Mouse (Mus musculus) right cerebral cortex, postnatal 25 days (tissue): Measurements from ENCODE around the gene Cisd1.

Experiments used
- DNase-seq: peaks from one replicate; pipeline ENCODE4 v3.0.0; 2022

Gene Cisd1

DNA sequence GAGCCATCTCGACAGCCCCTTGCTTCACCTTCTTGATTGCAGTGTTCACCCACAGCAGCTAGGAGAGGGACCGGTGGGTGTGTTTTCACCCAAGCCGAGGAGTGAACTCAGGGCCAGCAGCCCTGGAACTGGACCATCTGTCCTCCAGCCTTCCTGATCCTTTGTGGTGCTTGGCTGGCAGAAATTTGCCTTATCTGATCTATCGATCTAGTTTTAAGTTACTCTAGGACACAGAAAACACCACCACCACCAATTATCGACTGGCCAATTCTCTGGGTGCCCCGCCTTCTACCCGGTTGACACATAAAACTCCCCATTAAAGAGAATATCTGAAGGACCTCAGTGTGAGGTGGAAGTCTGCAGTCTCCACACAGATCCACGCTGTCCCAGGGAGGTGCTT lies 21.1 kb downstream of the Cisd1 start:
- no peak for DNase-seq

DNA sequence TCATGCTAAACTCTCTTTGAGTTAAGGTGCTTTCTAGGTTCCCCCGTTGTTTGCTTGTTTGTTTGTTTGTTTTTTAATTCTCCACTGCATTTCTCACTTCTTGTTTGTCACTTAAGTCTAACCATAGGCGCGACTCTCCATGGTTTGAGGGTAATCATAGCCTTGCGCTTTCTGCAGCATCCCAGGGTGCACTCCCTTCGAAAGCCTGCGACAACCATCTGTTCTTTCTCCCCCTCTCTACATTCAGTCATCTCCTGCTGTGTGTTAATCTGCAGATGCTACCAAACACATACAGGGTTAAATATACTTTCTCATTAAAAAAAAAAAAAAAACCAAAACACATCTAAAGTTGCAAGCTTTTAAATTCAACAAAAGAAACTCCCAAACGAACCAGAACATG lies 28.3 kb downstream of the Cisd1 start:
- no peak for DNase-seq

DNA sequence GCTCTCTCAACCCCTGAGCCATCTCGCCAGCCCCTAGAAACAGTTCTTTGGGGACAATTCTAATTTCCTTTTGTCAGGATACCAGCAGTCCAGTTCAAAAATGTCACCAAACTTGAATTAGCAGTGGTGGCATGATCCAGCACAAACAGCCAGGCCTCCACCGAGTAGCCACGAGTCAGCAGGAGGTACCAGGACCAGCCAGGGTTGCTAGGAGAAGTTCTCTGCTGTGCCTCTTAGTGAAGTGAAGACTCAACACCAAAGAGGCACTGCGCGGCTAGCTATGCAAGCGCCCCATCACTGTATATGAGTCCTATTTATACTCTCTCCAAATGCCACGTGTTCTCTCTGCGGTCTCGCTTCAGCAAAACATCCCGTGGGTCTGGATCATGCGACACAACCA lies 28.7 kb downstream of the Cisd1 start:
- DNase-seq: no peak

DNA sequence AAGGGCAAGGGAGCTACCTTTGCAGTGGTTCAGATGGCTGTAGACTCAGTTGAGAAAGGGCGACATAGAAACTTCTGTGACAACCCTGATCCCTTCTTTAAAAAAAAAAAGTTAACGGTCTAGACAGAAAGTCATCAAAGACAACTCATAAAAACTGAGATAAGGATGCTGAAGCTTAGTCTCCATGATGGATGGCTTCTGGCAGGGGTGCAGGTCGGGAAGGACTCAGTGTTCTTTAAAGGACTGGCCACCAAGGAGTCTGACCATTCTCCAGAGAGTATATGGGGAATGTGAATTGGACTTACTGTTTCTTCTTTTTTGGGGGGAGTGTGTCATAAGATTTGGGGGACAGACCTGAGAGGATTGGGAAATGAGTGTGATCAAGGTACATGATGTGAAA lies 30.2 kb downstream of the Cisd1 start:
- DNase-seq: no peak

DNA sequence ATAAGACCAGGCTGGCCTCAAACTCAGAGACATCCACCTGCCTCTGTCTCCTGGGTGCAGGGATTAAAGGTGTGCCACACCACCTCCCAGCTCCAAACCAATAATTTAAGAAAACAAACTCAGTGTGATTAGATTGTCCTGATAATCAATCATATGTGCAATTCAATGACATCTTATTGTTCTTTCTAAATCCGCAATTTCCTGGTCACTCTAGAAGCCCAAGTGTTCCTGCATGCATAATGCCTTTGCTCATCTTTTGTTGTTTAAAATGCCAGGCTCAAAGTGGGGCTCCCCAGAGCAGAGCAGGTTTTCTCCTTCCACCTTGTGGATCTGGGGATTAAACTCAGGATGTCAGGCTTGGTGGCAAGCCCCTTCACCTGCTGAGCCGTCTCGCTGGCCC lies 34.5 kb downstream of the Cisd1 start:
- DNase-seq: no peak

DNA sequence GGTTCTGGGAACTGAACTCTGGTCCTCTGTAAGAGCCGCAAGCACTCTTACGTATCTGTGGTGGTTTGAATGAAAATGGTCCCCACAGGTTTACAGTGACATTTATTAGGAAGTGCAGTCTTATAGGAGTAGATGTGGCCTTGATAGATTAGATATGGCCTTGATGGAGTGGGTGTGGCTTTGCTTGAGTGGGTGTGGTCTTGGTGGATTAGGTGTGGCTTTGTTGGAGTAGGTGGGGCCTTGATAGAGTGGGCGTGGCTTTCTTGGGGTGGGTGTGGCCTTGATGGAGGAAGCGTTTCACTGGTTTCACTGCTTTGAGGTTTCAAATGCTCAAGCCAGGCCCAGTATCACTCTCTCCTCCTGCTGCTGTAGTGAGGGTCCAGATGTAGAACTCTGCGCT lies 36.6 kb downstream of the Cisd1 start:
- DNase-seq: no peak

DNA sequence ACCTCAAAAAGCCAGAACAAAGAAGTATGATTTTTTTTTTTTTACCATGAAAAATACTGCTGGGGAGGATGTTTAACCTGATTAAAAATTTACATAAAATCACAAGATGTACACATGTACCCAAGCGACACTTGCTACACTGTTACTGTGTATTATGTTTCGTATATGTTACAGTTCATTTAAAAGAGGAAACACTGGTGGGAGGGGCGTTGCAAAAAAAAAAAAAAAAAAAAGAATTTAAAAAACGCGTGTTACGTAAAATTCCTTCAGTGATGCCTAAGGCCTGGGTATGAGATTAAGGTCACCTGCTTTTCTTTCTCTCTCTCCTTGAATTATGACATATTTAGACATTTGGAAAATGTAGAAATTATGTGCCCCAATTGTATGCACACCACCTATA lies 38.0 kb downstream of the Cisd1 start:
- no peak for DNase-seq

DNA sequence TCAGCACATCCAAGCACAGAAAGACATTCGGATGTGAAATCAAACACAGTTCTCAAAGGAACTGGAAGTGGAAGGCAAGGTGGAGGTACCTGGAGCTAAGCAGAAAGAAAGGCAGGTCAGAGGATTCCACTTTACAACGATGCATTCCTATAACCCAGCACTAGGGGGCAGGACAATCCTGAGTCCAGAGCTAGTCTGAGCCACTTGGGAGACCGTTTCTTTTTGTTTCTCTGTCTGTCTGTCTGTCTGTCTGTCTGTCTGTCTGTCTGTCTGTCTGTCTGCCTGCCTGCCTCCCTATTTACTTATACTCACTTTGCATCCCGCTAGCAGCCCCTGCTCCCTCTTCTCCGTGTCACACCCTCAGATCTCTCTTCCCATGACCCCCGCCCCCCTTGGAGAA lies 38.6 kb downstream of the Cisd1 start:
- no peak for DNase-seq

DNA sequence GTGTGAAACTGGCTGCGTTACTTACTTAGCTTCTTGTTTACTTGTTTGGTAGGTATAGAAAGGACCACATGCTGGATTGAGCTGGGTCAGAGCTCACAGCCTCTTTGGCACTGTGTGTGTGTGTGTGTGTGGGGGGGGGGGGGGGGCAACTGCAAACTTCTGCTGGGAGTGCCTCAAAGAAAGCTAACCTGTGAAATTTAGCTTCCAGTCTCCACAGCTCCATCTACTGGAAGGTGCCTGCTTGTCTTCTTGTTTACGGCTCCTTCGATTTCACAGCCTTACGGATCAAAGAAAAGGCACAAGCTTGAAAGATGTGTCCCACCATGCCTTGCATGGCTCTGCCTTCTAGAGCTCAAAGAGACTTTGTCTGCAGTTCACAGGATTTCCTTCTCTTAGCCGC lies 42.3 kb downstream of the Cisd1 start:
- no peak for DNase-seq

DNA sequence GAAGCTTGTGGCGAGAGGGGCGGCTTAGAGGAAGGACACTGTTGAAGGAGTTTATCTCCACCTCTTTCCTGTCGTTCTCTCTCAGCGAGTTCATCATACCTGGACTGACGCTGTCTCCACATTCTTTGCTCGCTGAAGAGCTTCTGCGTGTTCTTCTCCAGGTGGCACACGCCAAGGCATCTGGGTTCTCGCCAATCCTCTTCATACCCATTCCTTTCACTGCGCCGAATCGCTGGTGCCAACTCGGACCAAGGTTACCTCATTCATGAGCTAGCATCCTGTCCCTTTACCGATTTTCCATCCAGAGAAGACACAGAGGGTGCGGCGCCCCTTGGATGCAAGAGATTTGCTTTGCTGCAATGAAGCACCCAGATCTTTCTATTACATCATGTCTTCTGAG lies 44.6 kb downstream of the Cisd1 start:
- DNase-seq: no peak

DNA sequence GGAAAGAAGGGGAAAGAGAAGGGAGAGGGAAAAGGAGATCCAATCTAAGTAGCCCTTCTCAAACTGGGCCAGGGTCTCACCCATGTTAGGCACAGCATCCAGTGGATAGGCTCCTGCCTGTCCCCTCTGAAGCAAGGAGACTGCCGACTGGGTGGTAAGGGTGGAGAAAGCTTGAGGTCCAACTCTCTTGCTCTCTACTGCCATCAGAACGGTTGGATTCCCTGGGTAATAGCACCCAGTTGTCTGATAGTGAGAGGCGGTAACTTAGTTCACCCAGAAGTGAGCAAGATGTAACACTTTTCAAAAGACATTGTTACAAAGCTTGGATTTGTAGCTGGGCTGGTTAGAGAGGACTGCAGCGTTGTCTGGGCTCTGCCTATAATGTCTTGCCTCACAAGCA lies 51.5 kb downstream of the Cisd1 start:
- no peak for DNase-seq

DNA sequence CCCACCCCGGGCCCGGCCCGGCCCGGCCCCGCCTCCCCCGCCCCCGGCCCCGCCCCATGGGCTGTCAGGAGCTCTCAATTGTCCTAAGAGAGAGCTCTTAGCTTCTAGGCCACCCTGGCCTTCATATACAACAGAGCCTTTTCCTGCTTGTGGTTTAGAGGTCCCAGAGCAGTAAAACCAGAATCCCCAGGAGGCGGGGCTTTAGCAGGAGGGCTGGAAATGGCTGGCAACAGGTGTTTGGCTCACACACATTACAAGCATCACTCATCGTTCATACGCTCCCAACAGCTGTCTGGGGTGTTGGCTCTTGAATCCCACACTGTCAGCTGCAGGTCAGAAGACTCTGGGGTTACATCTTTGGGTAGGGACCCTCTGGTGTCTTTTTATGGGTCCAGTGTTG lies 52.5 kb downstream of the Cisd1 start:
- DNase-seq: no peak

DNA sequence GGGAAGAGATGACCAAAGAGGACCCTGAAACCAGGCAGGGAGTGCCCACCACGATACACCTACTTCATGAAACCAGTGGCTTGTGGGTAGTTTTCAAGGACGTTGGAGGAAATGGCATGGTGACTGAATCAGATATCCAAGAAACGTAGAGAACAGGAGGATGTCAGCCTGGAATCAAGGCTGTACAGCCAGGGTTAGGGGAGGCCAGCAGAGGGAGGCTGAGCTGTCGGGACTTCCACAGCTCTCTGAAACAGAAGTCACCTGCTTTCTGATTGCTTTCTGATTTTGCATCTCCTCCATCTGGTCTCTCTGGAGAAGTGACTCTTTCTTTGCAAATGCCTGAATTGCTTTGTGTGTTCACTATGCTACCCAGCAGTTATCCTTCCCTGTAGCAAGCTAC lies 53.0 kb downstream of the Cisd1 start:
- no peak for DNase-seq

DNA sequence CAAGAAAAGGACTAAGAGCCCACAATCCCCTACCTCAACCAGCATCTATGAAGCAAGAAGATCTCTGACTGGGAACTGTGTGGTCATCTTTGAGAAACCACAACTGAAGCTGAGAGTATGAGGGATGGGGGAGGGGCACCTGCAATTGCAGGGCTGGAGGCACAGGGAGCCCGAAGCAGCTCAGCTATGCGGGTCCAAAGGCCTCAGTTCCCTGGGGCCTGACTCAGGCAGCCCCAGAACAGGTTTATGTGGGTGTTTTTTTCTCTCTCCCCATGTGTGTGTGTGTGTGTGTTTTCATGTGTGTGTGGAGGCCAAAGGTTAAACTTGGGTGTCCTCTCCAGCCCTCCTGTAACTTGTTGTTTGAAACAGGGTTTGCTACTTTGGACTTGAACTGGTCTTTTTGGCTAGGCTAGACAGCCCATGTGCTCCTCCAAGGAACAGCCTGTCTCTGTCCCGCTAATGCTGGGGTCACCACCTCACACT lies 53.5 kb downstream of the Cisd1 start:
- no peak for DNase-seq

DNA sequence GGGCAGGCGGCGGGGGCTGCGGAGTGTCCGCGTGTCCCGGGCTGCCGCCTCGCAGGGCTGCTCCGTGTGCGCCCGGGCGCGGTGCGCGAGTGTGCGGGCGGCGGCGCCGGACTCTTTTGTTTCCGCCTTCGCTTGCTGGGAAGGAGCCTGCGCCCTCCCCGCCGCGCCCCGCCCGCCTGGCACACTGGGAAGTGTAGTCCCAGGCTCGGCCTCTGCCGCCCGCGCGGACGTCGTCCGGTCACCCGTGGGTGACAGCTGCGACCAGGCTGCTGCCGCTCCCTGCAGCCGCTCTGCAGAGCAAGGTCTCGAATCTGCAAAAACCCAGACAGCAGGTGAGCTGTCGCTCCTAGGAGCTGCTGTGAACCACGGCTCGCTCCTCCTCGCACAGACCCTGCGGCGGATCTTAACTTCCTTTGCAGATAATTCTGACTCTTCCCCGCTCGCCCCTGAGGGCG lies 59.6 kb downstream of the Cisd1 start, which contains the start of gene Ube2d1:
Ube2d1 (minus strand) TSS at position 137 of the 455 bp plus-strand sequence.
- DNase-seq: peak; percentile 93

DNA sequence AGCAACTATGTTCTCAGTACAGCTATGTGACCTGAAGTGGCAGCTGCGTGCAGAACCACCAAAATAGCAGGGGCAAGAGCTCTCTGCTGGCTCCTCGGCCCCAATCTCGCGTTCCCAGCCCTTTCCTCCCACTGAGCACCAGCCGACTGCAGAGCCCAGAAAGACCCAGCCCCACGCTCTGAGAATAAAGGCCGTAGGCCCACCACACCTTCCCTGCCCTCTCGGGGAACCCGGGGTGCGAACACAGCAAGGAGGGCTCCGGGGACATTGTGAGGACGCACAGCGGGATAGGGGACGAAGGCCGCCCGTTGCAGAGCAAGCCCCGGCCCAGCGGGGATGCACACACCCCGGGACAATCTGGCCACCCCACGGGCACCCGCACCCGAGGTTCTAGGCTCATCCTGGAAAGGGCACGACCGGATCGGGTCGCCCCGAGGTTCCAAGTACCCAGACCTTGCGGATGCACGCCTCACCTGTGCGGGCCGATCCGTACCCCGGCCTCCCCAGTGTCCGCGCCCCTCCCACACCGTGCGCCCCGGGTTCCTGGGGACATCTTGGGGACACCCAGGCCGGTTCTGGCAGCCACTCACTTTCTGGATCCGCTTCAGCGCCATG lies 60.1 kb downstream of the Cisd1 start:
- peak; percentile 23 for DNase-seq

DNA sequence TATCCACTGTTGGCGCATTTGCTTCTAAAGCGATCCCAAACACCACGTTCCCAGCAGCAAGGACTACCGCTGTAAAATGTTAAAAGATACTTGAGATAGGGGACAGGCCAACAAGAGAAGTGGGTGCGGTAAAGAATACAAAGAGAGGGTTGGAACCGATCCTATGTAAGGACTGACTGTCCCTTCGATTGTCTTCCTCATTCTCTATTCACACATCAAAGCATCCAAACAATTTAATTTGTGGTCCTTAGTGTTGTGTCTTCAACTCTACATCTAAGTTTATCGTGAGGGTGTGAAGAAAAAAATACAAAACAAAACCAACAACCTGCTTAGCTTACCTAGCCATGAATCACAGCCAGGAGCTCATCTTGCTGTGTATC lies 60.6 kb downstream of the Cisd1 start:
- DNase-seq: no peak
